Mouse (Mus musculus) kidney, adult 10 weeks (tissue): ENCODE measurements around the gene Tas2r105. TPM values are rescaled to one million over a fixed set of nuclear protein-coding genes. Genes with fewer than 3 reads are reported as not detected.

Experiments used
- polyA plus RNA-seq: library from polyadenylated mRNA; stranded (reverse); fragments of 350-450 nt; fragmentation: Illumina TruSeq; extraction: RNeasy Lipid Tissue Mini Kit (QIAGEN cat#74804); gene quantifications from one replicate; pipeline ENCODE4 v1.2.3, GENCODE M21; 2014; ENCODE audit warnings: low read depth, low replicate concordance

Gene Tas2r105
- not detected for polyA plus RNA-seq

GRCm38 (mm10) chr6:131687395-131687794, at the start of gene Tas2r105:
Tas2r105 (minus strand) TSS chr6:131687495.

GRCm38 (mm10) chr6:131689963-131690362, 2.7 kb upstream of the Tas2r105 start, which contains the start of gene Tas2r114:
Tas2r114 (minus strand) TSS chr6:131690063.

GRCm38 (mm10) chr6:131685644-131686043, 1.7 kb downstream of the Tas2r105 start, which contains the start of gene Tas2r104:
Tas2r104 (minus strand) TSS chr6:131685744.

GRCm38 (mm10) chr6:131678786-131679185, 8.5 kb downstream of the Tas2r105 start, which contains the start of gene Tas2r106:
Tas2r106 (minus strand) TSS chr6:131678886.

GRCm38 (mm10) chr6:131660049-131660448, 27.2 kb downstream of the Tas2r105 start, which contains the start of gene Tas2r107:
Tas2r107 (minus strand) TSS chr6:131660149.

Other genes with a start within 250 kb of the Tas2r105 start
- not detected for gene 5430401F13Rik, start 201.1 kb downstream of the Tas2r105 start, polyA plus RNA-seq
- gene Gm6619, start 201.1 kb downstream of the Tas2r105 start, polyA plus RNA-seq = not detected
- gene Tas2r130, start 56.6 kb downstream of the Tas2r105 start, polyA plus RNA-seq = not detected
- not detected for gene Tas2r107, start 27.3 kb downstream of the Tas2r105 start, polyA plus RNA-seq
- gene Tas2r106, start 8.6 kb downstream of the Tas2r105 start, polyA plus RNA-seq = not detected
- not detected for gene Tas2r104, start 1.8 kb downstream of the Tas2r105 start, polyA plus RNA-seq
- gene Tas2r114, start 2.6 kb upstream of the Tas2r105 start, polyA plus RNA-seq = not detected